Mouse (Mus musculus) liver, embryonic 14.5 days (tissue): ENCODE results near the gene Dnajb1.

Experiments used
- CTCF ChIP-seq: IDR thresholded peaks from 2 replicates; pipeline ENCODE4 v1.5.1; 2016; ENCODE audit warnings: antibody characterized with exemption, low read depth, control low read depth
- EP300 ChIP-seq: IDR thresholded peaks from 2 replicates; pipeline ENCODE4 v1.6.1; 2016; ENCODE audit warnings: antibody characterized with exemption, low read depth

- TF ChIP-seq CTCF: no peak
- TF ChIP-seq EP300: no peak
Observed at GRCm38 (mm10) chr8:83574631-83575315, 33.2 kb upstream of the Dnajb1 start.
